Mouse (Mus musculus): ENCODE results near the gene Kcnj2.

The Kcnj2 gene

GRCm38 (mm10) chr11:111065635-111066298 is at the start of gene Kcnj2:
Gene Kcnj2, plus strand, starts transcription at chr11:111066164.
- peak; percentile 89 for DNase-seq (ENCODE audit: low read depth, low spot score)

- DNase-seq (ENCODE audit: low read depth, low spot score), result no peak
Measured at GRCm38 (mm10) chr11:111016206-111016605, 49.8 kb upstream of the Kcnj2 start.

DNA sequence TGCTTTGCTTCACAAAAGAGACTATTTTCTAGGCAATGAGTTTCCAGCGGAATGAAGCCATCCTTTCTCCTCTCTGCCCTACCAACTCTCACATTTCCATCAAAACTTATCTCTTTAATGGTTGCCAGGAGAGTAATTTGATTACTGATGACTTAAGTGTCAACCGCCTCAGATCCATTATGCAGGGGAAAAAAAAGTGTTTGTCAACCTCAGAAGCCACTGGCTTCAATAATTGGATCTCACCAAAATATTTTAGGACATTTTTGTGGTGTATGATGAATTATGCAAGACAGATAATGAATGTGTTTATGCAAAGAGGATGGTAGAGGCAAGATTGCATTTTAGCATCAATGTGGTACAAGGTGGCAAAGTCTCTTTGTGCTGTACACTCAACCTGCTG is 45.8 kb upstream of the Kcnj2 start:
- DNase-seq (ENCODE audit: low read depth, low spot score), result no peak

- DNase-seq (ENCODE audit: low read depth, low spot score), result peak; percentile 13
Measured at GRCm38 (mm10) chr11:111022681-111023281, 43.2 kb upstream of the Kcnj2 start.

GRCm38 (mm10) chr11:111042175-111042574 is 23.8 kb upstream of the Kcnj2 start:
- DNase-seq (ENCODE audit: low read depth, low spot score), result no peak

GRCm38 (mm10) chr11:111043298-111043697 is 22.7 kb upstream of the Kcnj2 start:
- no peak for DNase-seq (ENCODE audit: low read depth, low spot score)

- no peak for DNase-seq (ENCODE audit: low read depth, low spot score)
Measured at GRCm38 (mm10) chr11:111054252-111054651, 11.7 kb upstream of the Kcnj2 start.

DNA sequence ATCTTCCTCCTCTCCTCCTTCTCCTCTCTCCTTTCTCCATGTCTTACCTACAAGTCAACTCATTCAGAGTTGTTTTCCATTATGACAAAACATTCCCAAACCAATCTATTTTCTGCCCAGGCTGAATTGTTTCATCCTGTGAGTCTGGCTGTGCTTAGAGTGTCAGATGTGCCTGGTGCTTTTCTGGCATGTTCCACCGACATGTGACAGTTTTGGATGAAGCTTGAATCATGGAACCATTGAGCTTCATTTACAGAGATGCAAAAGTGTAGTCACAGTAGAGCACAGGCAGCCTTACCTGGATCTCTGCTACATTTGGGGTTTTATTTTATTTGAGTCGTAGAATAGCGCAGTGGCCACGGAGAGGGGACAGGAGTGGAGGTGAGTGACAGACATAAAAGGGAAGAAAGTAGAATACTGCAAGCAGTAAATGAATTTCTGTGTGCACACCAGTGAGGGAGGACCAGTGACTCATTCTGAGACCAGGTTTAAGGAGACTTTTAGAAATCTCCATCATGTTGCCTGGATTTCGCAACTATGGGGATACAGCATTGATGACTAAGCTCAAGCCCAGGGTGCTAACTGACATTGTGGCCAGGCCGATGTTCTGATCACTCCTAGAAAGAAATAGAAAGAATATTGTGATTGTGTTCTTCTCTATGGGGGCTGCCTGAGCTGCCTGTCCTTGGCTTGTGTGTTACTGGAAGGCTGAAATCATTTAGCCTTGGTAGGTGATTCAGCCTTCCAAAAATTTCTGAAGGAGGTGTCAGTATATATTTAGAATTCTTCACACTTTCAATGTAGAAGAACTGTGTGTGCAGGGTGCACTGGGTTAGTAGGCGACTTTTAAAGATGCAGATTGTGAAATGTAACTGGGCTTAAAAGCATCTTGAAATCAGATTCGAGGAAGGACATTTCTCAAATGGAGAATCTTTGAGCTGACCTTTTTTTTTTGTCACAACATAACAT is 10.8 kb upstream of the Kcnj2 start:
- peak; percentile 68 for DNase-seq (ENCODE audit: low read depth, low spot score)

DNA sequence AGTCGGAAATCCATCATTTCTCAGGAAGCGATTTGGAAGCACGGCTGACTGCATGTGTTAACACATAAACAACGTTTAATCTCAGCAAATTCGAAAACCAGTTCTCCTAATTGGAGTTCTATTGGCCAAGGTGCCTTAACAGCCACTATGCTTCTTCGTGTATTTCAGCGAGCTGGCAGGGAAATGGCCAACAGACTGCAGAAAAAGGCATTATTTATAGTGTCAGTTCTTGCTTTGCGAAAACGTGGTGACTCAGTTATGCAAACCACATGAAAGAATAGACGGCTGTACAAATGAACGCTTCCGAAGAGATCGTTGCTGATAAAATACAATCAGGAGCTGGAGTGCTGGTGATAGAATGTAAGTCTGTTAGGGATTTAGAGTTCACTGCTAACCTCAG is 9.9 kb upstream of the Kcnj2 start:
- DNase-seq (ENCODE audit: low read depth, low spot score), result no peak

DNA sequence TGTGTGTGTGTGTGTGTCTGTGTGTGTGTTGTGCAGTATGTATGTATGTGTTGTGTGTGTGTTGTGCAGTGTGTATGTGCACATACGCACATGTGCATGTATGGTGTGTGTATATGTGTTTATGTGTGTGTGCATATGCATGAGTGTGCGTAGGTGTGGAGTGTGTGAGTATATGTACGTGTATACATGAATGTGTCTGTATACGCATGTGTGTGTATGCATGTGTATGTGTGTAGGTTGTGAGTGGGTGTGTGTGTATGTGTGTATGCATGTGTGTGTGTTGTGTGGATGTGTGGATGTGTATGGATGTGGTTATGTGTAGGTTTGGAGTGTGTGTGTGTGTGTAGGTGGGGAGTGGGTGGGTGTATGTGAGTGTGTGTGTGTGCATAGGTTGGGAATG is 8.5 kb upstream of the Kcnj2 start:
- no peak for DNase-seq (ENCODE audit: low read depth, low spot score)

DNA sequence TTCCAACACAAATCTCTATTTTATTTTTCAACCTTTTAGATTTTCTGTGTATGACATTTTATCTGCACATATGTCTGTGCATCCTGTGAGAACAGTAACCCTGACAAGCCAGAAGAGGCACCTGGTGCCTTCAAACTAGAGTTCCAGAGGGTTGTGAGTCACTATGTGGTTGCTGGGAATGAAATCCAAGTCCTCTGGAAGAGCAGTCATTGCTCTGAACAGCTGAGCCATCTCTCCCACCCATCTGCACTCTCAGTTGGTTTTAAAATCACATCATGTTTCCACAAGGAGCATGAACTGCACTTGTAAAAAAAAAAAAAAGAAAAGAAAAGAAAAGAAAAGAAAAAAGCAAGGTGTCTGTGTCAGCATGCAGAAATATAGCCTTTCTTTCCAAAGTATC is 6.5 kb upstream of the Kcnj2 start:
- no peak for DNase-seq (ENCODE audit: low read depth, low spot score)

- no peak for DNase-seq (ENCODE audit: low read depth, low spot score)
Measured at GRCm38 (mm10) chr11:111060216-111060615, 5.7 kb upstream of the Kcnj2 start.

DNA sequence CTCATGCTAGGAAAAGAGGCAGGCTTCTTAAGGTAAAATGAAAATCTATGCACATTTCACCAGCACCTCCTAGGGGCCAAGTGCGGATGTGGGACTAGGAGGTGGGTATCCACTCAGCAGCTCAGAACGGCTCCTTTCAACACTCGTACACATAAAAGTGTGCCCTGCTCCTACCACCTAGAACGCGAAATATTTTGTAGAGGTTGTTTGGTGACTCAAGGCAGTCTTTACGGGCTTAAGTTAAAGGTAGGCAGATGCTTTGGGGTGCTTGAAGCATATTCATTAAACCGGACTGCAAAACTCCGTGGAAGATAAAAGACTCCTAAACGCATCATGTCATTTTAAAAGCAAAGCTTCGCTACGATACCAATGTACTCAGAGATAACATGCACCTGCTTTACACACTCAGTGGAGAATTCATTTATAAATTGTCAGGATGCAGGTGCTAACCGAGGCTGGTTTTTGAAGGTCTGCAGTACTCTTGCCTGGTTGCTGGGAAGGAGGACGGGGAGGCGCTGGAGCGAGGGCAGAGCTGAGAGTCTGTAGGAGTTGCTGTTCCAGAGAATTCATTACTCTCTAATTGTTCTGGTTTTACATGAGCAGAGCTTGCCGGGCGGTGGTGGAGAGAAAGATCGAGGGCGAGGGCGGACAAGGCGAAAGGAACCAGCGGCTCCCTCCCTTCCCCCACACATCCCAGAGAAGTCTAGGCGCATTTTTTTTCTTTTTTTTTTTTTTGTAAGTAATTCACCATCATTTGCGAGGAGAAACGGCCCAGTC is 1.0 kb upstream of the Kcnj2 start:
- DNase-seq (ENCODE audit: low read depth, low spot score), result peak; percentile 71

GRCm38 (mm10) chr11:111066299-111066691 is 331 bp downstream of the Kcnj2 start:
- peak; percentile 45 for DNase-seq (ENCODE audit: low read depth, low spot score)

DNA sequence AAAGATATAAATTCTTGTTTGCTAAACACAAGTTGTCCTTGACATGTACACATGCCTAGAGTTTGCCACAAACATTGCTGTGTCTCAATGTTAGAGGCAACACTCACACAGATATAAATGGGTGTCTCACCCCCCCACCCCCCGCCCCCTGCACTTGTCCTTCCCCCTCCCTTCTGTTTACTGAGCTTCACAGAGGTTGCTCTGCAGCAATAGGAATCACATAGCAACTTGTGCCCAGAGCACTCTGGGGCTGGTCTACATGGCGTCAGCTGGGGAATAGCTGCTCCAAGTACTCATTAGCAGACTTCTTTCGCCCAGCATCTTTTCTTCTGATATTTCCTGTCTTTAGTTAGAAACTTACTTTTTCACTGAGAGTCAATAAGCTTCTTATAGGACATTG is 1.8 kb downstream of the Kcnj2 start:
- DNase-seq (ENCODE audit: low read depth, low spot score), result no peak

DNA sequence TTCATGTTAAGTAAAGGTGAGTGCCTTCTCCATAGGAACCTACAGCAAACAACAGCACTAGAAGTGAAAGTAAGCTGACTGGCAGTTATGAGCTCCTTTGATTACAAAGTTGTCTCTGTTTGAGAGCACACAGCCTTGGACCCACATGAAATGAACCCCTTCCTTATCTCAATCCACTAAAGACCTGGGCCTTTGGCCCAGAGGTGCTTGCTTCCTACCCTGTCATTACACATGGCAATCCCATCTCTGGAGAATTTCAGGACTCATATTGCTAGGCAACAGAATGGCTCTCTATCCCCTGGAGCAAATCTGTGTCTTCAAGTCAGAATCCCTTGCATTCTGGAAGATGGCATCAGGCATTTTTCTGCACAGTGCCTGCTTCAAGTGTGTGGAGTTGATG is 4.5 kb downstream of the Kcnj2 start:
- no peak for DNase-seq (ENCODE audit: low read depth, low spot score)

GRCm38 (mm10) chr11:111074131-111074530 is 8.2 kb downstream of the Kcnj2 start:
- no peak for DNase-seq (ENCODE audit: low read depth, low spot score)

DNA sequence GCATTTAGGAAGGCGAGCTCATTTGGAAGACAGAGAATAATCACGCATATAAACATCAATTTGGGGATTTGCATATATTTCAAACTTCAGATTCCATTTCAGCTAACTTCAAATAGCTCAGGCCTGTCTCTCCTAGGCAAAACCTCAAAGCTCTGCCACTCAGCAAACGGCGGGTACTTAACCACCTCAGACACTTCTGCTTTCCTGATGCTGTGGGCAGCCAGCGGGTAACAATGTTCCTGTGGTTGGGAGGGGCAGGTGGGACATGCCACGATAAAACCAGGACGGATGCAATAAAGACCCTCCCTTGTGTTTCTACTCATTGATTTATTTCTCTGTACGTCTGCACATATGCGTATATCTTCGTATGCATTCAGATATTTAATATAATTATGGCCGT is 12.1 kb downstream of the Kcnj2 start:
- no peak for DNase-seq (ENCODE audit: low read depth, low spot score)

DNA sequence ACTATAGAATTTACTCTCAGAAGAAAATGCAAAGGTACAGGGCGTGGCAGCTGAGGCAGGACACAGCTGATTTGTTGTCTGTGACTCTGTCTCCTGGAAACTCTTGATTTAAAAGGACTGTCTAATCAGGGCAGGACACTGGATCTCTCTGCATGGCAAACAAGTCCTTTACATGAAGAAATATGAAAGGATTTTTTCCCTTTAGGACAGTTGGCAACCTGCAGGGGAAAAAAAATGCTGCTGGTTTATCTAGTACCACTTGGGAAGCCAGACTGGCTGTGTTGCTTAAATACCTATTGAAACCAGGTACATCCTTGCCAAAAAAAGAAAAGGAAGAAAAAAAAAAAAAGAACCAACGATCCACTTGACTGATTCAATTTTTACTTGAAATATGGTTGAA is 17.0 kb downstream of the Kcnj2 start:
- no peak for DNase-seq (ENCODE audit: low read depth, low spot score)

GRCm38 (mm10) chr11:111086933-111087332 is 21.0 kb downstream of the Kcnj2 start:
- DNase-seq (ENCODE audit: low read depth, low spot score), result no peak

DNA sequence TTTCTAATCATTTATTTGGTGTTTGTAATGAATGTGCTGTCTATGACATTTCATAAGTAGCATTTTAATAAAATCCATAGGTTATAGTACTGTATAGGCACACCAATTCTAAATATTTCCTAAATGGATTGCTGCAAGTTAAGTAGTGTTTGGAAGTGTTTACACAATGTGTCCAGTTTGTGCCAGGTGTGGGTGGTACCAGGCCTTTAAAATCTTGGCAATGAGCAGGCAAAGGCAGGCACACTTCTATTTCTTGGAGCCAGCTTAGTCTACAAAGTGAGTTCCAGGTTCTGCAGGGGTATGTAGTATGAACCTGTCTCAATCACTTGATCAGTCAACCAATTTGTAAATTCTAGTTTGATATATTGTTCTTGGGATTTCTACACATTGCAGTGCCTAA is 22.3 kb downstream of the Kcnj2 start:
- no peak for DNase-seq (ENCODE audit: low read depth, low spot score)

GRCm38 (mm10) chr11:111088812-111089211 is 22.8 kb downstream of the Kcnj2 start:
- DNase-seq (ENCODE audit: low read depth, low spot score), result no peak

Measured in telencephalon, adult 2 months (tissue).